Mouse (Mus musculus) heart, adult 2 months (tissue): ENCODE data around the gene Vpreb1.

ENCODE experiments used
- CTCF ChIP-seq: fragments of 200-600 bp; IDR thresholded peaks from 2 replicates; pipeline ENCODE4 v1.8.1; 2022; ENCODE audit warnings: antibody characterized with exemption, mild to moderate bottlenecking, moderate library complexity
- EP300 ChIP-seq: fragments of 200-500 bp; IDR thresholded peaks from 2 replicates; pipeline ENCODE4 v1.6.1; 2011; ENCODE audit warnings: low read depth, low read length, control low read depth; ENCODE audit not compliant: insufficient read depth
- POLR2A ChIP-seq: fragments of 200-500 bp; IDR thresholded peaks from 2 replicates; pipeline ENCODE4 v1.6.1; 2011; ENCODE audit warnings: mild to moderate bottlenecking, low read depth, low read length, control low read depth; ENCODE audit not compliant: insufficient read depth

GRCm38 (mm10) chr16:16892366-16892765 is 21.7 kb upstream of the Vpreb1 start:
- TF ChIP-seq CTCF (no peak), POLR2A (no peak), EP300 (no peak)
